Mouse (Mus musculus) right cerebral cortex, postnatal 36 days (tissue): Measurements from ENCODE around the gene Sit1.

ENCODE experiments used
- DNase-seq, 2 experiments: peaks; one replicate each; pipeline ENCODE4 v3.0.0; 2022; ENCODE audit warnings: low spot score in 2 of 2, mixed read lengths in 1 of 2

Sit1 gene

DNA sequence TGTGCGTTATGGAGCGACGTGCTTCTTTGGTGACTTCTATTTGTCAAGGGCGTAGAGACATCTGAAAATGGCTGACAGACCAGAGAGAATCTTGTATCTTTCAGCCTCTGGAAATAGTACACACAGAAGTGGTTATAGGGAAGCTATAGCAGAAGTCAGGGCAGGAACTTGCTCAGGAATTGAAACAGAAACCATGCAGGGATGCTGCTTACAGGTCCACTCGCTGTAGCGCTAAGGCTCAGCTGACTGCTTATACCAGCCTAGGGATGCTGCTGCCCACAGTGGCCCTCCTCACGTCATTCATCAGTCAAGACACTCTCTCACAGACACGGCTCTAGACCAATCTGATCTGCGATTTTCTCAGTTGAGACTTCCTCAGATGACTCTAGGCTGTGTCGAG lies 13.2 kb downstream of the Sit1 start:
- no peak for DNase-seq

DNA sequence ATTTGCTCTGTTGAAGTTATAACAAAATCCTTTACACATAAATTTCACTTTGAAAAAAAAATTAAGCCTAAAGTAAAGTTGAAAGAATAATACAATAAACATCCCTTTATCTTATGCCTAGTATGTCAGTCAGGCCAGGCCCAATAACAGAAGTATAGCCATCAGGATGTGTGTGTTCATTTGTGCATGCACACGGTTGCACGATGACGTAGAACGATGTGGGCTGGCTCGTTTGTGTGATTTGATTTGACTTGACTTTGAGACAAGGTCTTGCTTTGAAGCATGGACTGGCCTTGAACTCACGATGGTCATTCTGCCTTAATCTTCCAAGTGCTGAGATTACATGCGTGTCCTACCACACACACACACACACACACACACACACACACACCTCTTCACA lies 16.7 kb downstream of the Sit1 start:
- DNase-seq: no peak

DNA sequence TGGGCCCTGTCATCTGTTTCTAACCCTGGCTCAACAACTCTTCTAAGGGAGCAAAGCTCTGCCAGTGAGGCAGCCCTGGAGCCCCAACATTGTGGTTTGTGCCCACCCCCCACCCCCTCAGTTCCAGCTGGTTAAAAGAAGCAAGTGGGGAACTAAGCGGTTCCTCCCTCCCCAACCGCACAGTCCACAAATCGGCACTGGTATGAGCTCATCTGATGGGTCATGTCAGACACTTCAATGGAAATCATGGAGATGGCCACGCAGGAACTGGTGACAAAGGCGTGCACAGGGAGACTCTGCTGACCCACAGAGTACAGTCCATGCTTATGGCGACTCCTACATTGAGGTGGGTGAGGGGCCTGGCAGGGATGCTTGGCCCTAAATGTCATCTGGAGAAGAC lies 17.6 kb downstream of the Sit1 start:
- DNase-seq: no peak

DNA sequence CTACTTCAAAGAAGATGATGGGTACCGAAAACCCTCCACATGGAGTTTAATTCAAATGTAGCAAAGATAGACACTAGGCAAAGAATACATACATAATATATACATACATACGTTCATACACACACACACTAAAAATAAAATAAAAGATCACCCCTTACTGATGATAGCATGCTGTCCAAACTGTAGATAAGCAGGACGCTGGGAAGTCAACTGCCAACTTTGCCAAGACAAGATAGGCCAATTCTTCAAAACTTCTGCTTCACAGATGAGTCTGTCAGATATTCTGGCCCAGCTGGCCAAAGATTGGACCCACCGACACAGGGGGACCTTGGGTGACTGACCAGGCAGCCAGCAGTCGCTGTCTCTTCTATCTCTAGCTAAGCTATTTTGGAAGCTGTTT lies 20.4 kb downstream of the Sit1 start:
- no peak for DNase-seq

DNA sequence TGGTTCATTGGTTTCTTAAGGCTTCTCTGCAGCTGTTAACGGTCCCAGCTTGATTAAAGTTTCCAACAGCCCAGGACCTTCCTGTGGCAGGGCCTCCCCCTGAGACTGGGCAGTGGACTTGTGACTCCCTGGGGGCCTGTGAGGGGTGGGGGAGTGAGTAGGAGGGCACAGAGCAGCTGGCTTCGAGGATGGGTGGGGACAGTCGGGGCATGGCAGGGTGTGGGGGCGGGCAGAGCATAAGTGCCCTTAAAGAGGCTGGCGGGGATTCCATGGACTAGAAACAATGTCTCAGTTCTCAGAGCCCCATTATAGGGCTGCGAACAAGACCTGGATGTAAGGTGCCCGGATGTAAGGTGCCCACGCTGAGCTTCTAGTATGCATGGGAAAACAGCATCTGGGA lies 26.4 kb downstream of the Sit1 start:
- DNase-seq: no peak

DNA sequence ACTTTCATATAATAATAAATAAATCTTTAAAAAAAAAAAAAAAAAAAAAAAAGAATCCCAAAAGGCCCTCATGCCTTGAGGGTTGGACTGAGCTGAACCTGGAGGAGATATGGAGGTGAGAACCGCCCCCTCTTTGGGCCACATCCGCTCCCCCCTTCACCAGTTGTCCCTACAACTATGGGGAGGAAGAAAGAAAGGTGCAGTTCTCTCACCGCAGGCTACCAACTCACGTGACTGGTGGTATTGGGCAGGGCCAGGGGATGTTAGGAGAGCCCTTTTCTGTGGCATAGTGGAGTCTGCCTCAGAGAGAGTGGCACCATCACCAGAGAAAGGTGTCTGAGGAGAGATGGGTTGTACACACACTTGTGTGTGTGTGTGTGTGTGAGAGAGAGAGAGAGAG lies 27.1 kb downstream of the Sit1 start:
- DNase-seq: no peak

DNA sequence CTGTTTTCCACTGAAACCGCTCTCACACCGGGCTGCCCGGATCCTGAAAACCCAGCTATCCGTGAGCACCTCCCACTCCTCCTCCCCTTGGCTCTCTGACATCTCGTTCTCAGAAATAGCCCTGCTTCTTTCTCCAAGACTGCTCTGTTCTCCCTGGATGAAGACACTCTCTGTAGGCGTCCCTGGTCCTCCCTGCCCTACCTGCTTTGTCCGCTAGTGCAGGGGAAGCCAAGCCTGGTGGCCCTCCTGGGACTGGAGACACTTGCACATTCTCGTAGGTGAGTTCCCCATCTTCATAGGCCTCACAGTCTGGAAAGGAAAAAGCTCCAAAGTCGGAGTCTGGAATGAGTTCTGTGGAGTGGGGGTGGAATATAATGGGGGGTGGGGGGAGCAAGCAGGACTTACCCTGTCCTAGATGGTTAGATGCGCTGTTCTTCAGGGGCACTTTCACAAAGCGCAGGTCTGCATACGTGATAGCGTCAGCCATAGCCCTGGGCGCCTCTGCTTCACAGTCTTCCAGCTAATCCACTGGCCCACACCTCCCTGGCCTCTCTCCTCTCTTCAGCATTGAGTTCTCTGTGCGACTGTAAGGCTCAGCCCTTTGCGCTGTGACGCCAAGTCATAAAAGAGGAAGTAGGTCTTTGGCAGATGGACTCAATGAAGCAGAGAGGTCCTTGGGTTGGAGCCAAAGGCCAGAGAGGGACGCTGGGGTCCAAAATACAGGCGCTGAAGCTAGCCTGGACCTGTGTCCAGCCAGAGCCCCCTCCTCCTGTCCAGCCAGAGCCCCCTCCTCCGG lies 29.3 kb downstream of the Sit1 start, which contains the start of gene Cd72:
Cd72 (minus strand) TSS at position 588 of the 796 bp plus-strand sequence.
- DNase-seq: no peak

DNA sequence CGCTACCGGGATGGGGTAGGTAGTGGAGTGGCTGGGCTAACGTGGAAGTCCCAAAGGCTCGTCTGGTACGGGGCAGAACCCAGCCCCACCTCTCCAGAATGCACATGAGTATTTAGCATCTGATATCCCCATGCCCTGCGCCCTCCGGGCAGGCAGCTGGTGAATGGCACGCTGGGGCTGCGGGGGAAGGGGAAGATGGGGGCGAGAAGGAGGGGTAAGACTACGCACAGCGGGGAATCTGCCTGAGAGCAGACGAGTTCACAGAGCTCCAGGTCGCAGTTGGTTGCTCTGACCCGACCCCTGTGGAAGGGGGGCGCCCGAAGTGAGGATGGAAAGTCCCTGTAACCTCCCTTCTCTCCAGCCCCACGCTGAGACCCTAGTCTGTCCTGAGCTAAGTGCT lies 30.1 kb downstream of the Sit1 start:
- DNase-seq: no peak

DNA sequence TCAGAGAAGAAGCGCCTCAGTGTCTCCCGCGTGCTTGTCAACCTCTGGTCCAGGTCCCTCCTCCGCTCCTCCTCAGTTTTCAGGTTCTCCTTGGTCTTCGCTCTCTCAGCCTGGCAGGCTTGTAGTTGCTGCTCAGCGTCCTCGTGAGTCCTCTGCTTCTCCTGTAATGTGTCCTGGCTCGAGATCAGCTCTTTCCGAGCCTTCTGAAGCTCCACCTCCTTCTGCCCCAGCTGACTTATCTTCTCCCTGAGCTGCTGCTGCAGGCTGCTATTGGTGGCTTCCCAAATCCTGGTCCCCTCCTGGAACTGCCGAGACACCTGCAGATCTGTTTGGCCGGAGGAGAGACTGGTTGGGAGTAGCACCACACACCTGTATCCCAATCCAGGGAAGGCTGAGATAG lies 31.2 kb downstream of the Sit1 start:
- DNase-seq: no peak

DNA sequence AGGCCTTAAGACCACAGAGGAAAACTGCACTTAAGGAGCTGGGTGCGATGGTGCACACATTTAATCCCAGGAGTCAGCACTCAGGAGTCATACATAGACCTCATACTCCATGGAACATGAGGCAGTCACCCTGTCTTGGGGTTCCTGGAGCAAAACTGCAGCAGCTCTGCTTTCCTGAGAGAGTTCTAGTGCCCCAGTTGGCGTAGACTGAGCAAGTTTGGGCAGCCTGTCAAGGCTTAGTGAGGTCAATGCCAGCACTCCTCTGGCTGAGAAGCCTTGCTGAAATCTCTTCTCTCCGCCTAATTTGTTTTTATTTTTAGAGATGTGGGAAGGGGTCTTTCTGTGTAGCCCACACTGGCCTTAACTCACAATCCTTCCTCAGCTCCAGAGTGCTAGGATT lies 35.0 kb downstream of the Sit1 start:
- no peak for DNase-seq

DNA sequence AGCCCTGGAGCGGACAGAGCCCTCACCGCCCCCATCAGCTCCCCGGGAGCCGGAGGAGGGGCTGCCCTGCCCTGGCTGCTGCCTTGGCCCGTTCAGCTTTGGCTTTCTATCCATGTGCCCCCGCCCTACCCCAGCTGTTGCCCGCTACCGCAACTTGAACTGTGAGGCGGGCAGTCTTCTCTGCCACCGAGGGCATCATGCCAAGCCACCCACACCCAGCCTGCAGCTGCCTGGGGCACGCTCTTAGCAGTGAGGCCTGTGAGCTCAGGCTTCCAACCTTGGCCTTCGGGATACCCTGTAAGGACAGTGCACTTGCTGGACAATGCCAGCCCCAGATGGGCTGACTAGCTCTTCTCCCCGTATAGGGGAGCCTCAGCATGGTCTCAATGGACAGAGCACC lies 36.3 kb downstream of the Sit1 start:
- no peak for DNase-seq

DNA sequence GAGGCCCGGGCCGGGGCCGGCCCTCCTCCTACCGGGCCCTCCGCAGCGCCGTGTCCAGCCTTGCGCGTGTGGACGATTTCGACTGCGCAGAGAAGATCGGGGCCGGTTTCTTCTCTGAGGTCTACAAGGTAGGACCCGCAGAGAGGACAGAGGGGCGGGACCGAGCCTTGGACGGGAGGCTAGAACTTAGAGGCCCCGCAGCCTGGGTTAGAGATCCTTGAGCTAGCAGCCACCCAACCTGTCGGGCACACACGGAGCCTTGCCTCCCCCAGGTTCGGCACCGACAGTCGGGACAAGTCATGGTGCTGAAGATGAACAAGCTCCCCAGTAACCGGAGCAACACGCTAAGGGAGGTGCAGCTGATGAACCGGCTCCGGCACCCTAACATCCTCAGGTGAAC lies 40.0 kb downstream of the Sit1 start:
- DNase-seq: no peak

DNA sequence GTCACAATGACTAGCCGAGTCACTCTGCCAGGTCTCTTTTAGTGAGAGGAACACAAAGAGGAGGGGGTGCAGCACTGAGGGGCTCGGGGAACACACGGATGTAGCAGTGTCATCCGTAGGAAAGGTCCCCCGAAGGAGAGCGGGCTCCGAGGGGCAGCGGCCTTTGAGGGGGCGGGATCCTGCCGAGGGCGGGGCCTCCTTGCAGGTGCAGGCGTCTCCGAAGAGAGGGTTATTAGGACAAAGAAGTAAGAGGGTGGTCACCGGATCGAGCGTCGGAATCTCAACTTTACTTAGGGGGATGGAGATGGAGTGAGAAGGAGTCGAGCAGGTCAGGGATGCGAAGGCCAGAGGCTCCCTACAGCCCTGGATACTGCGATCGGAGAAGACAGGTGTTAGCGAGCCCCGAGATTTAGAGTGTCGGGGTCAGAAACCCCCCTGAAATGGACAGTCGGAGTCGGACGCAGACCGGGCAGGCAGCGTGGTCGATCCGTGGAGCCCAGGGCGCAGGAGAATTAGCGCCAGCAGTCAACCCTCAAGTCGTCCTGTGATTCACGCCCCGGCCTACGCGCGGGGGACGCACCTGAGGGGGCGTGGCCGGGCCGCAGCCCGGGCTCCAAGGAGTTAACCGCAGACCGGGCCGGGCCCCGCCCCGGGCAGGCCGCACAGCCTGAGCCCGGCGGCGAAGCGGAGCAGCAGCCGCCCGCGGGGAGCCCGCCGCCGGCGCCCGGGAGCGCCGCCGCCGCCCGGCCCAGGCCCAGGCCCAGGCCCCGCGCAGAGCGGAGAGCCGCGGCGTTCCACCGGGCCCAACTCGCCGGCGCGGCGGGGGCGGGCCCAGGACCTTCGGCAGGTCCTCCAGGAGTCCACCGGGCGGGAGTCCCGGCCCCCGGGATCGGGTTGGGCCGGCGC lies 40.8 kb downstream of the Sit1 start:
- peak; percentile 60 to 66 for DNase-seq

DNA sequence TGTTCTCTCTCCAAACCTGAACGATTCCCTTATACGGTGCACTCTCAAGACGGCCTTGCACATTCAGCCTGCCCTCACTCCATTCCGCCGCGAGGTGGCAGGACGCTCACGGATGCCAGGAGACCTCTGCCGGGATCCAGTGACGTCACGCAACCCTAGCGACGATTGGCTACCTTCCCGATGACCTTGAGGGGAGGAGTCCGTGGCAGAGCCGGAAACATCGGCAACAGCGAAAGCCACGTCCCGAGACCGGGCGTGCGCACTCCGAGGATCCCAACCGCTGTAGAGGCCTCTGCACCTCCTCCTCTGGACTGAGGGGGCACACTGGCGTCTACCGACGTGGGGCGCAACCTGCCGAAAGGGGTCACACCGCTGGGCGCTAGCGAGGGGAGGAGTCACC lies 41.5 kb downstream of the Sit1 start:
- DNase-seq: peak; percentile 98

DNA sequence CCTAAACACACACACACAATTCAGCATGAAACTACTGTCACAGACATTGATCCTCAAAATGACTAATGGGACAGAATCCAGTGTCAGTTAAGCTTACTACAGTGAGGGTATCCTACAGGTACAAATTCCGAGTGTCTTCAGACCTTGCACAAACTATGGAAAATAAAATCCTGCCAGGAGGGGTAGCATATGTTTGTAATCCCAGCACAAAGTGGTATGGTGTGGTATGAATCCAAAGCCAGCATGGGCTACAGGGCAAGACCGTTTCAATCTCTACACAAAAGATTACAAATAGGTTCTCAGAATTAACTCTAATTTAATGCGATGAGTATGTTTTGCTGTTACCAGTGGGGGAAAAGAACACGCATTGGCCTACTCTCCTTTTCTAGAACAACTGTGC lies 41.9 kb downstream of the Sit1 start, which contains the start of gene Tesk1:
Tesk1 (plus strand) TSS at position 301 of the 400 bp plus-strand sequence.
- no peak for DNase-seq

DNA sequence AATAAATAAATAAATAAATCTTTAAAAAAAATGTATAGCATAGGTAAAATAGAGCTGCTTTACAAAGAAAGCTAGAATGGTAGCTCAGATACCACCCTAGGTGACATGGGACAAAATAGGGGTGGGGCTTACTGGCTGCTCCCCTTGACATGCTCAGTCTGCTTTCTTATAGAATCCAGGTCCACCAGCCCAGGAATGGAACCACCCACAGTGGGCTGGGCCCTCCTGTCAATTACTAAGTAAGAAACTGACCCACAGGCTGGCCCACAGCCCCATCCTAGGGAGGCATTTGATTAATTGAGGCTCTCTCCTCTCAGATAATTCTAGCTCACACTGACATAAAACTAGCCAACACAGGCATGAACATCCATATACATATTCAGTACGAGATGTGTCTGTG lies 50.7 kb downstream of the Sit1 start:
- no peak for DNase-seq
